Mouse (Mus musculus) CH12.LX (cell line): ENCODE measurements around the gene Rasa4. TPM values are rescaled to one million over a fixed set of nuclear protein-coding genes. Genes with fewer than 3 reads are reported as not detected.
A peak's percentile ranks its signal among the peaks of the same experiment; 100 is the strongest.

Experiments used
- DNase-seq: peaks from one replicate; pipeline ENCODE4 v3.0.0-alpha.2; 2013; ENCODE audit errors: extremely low read depth
- H3K27ac ChIP-seq: 2 replicates; pipeline ENCODE4 v1.5.1; 2012; ENCODE audit warnings: low read depth, mild to moderate bottlenecking, control low read depth, moderate library complexity; ENCODE audit not compliant: insufficient read depth
- H3K27me3 ChIP-seq: replicated peaks from 2 replicates; pipeline ENCODE3; 2012; ENCODE audit warnings: inconsistent platforms
- H3K36me3 ChIP-seq, 2 experiments: replicated peaks in 1 of 2; 2 replicates each; pipeline versions ENCODE3 to v1.6.1; 2012; ENCODE audit warnings: inconsistent platforms in 1 of 2, low read length in 1 of 2, mild to moderate bottlenecking in 1 of 2, mixed read lengths in 1 of 2, moderate library complexity in 1 of 2; ENCODE audit not compliant: control insufficient read depth in 1 of 2, insufficient read depth in 1 of 2
- H3K4me1 ChIP-seq, 2 experiments: 2 replicates each; pipeline ENCODE4 v1.6.1; 2012; ENCODE audit warnings: inconsistent platforms in 1 of 2, moderate library complexity in 1 of 2; ENCODE audit not compliant: insufficient read depth in 2 of 2, control insufficient read depth in 1 of 2
- H3K4me2 ChIP-seq: 2 replicates; pipeline ENCODE4 v1.6.1; 2012; ENCODE audit warnings: low read depth, mild to moderate bottlenecking, control low read depth; ENCODE audit not compliant: poor library complexity, insufficient read depth, severe bottlenecking
- H3K4me3 ChIP-seq, 3 experiments: fragments of 150-350 bp in 1 of 3; sonication (generic) in 1 of 3; replicated peaks in 1 of 3; 2 replicates each; pipeline versions ENCODE3 to v1.5.1; 2011 to 2012; ENCODE audit warnings: low read depth in 2 of 3, low read length in 2 of 3, mild to moderate bottlenecking in 2 of 3, moderate library complexity in 2 of 3, control low read depth in 1 of 3, improper control_type of control experiment in 1 of 3, inconsistent platforms in 1 of 3, mixed read lengths in 1 of 3; ENCODE audit not compliant: poor library complexity in 1 of 3
- H3K79me2 ChIP-seq: replicated peaks from 2 replicates; pipeline ENCODE4 v1.6.1; 2012; ENCODE audit warnings: mild to moderate bottlenecking, moderate library complexity; ENCODE audit not compliant: control insufficient read depth, poor library complexity, insufficient read depth, severe bottlenecking; ENCODE audit errors: extremely low read depth
- H3K9ac ChIP-seq: 2 replicates; pipeline ENCODE4 v1.6.1; 2012; ENCODE audit warnings: low read depth, mild to moderate bottlenecking, control low read depth, moderate library complexity; ENCODE audit not compliant: insufficient read depth
- H3K9me3 ChIP-seq: replicated peaks from 2 replicates; pipeline ENCODE3; 2012; ENCODE audit warnings: low read length, inconsistent platforms, mixed read lengths
- ELF1 ChIP-seq: IDR thresholded peaks from 2 replicates; pipeline ENCODE4 v1.6.1; 2014; ENCODE audit warnings: low read depth, mild to moderate bottlenecking, inconsistent platforms, low read length, improper control_type of control experiment
- EP300 ChIP-seq: IDR thresholded peaks from 2 replicates; pipeline ENCODE4 v1.6.1; 2011; ENCODE audit warnings: low read length, improper control_type of control experiment
- JUN ChIP-seq: IDR thresholded peaks from 2 replicates; pipeline ENCODE4 v1.6.1; 2011; ENCODE audit warnings: low read depth, mild to moderate bottlenecking, low read length, improper control_type of control experiment, moderate library complexity; ENCODE audit not compliant: insufficient read depth
- KAT2A ChIP-seq: IDR thresholded peaks from 2 replicates; pipeline ENCODE4 v1.6.1; 2012; ENCODE audit warnings: low read length, improper control_type of control experiment, inconsistent platforms; ENCODE audit not compliant: insufficient replicate concordance
- MAFK ChIP-seq: IDR thresholded peaks from 2 replicates; pipeline ENCODE4 v1.6.1; 2011; ENCODE audit warnings: low read length, improper control_type of control experiment; ENCODE audit not compliant: insufficient replicate concordance
- NRF1 ChIP-seq: IDR thresholded peaks from 2 replicates; pipeline ENCODE4 v1.6.1; 2014; ENCODE audit warnings: low read depth, mild to moderate bottlenecking, inconsistent platforms, low read length, improper control_type of control experiment, moderate library complexity
- POLR2A ChIP-seq: IDR thresholded peaks from 2 replicates; pipeline ENCODE4 v1.6.1; 2011; ENCODE audit warnings: low read depth, mild to moderate bottlenecking, improper control_type of control experiment, low read length
- POLR2AphosphoS2 ChIP-seq: IDR thresholded peaks from 2 replicates; pipeline ENCODE4 v1.6.1; 2011; ENCODE audit warnings: low read depth, low read length, improper control_type of control experiment
- SIN3A ChIP-seq: IDR thresholded peaks from 2 replicates; pipeline ENCODE4 v1.6.1; 2012; ENCODE audit warnings: low read length, improper control_type of control experiment, inconsistent platforms
- TBP ChIP-seq: conservative IDR thresholded peaks from 2 replicates; pipeline ENCODE4 v1.6.1; 2011; ENCODE audit warnings: low read depth, low read length, improper control_type of control experiment
- UBTF ChIP-seq: IDR thresholded peaks from 2 replicates; pipeline ENCODE4 v1.6.1; 2012; ENCODE audit warnings: low read depth, mild to moderate bottlenecking, inconsistent platforms, low read length, improper control_type of control experiment, moderate library complexity
- USF1 ChIP-seq: IDR thresholded peaks from 2 replicates; pipeline ENCODE4 v1.6.1; 2014; ENCODE audit warnings: low read depth, mild to moderate bottlenecking, inconsistent platforms, low read length, improper control_type of control experiment
- ZMIZ1 ChIP-seq: IDR thresholded peaks from 2 replicates; pipeline ENCODE4 v1.6.1; 2012; ENCODE audit warnings: low read depth, mild to moderate bottlenecking, inconsistent platforms, low read length, improper control_type of control experiment
- dilution Hi-C: fragments of 300-500 bp; cut with MboI; formaldehyde crosslinking; loops from 2 replicates; pipeline ENCODE4 v1.14.3; 2020; ENCODE audit warnings: low sequenced_read_pairs; ENCODE audit not compliant: extremely low pct_unique_long_range_greater_than_20kb, extremely low pct_ligation_motif_present
- in situ Hi-C: fragments of 300-500 bp; cut with MboI; formaldehyde crosslinking; loops from 3 replicates; pipeline ENCODE4 v1.14.3; 2019; ENCODE audit warnings: low sequenced_read_pairs, low pct_ligation_motif_present, low pct_unique_long_range_greater_than_20kb, mixed read lengths
- polyA plus RNA-seq: library from polyadenylated mRNA; unstranded; fragments of >175 nt; gene quantifications from 2 replicates; pipeline ENCODE4 v1.2.1, GENCODE M21; 2012; ENCODE audit warnings: low read depth; ENCODE audit not compliant: insufficient read length
- total RNA-seq, 2 experiments: library from RNA; depleted of rRNA; stranded (reverse); fragments of 300-350 nt in 1 of 2; fragments of >200 nt in 1 of 2; gene quantifications; 2 replicates each; pipeline ENCODE4 v1.2.3; 2012 to 2014

Rasa4 gene
- total and polyA plus RNA-seq, 3 experiments = 0.07 to 1.3 (median 0.16) TPM

GRCm38 (mm10) chr5:136052861-136053655, 30.7 kb upstream of the Rasa4 start:
- in situ Hi-C loops = no loop called here

GRCm38 (mm10) chr5:136054301-136055077, 29.2 kb upstream of the Rasa4 start, which contains the start of gene Upk3bl:
Gene Upk3bl, plus strand, starts transcription at chr5:136054492.
- peak; percentile 79 for DNase-seq
- in situ Hi-C loops = loop anchor here (5.0 kb wide), 1 partner anchor 72 kb away; the partner anchor contains the start of gene Zp3
- Histone ChIP-seq H3K27me3 (peaks cover 51% of the 10 kb centered on the region), H3K4me2 (peak within 1 kb of the TSS; percentile 42; the same call in 1 of the 2 replicates), H3K4me1 (peaks cover 10 to 17% of the 10 kb centered on the region in 2 experiments; a peak in 3 of 4 replicates), H3K36me3 (no peaks in the 10 kb centered on the region), H3K27ac (no peak within 1 kb of the TSS), H3K9ac (no peak within 1 kb of the TSS), H3K4me3 (no peak within 1 kb of the TSS), H3K9me3 (peaks cover 2% of the 10 kb centered on the region), H3K79me2 (no peaks in the 10 kb centered on the region)
- dilution Hi-C loops = no loop called here
- TF ChIP-seq MAFK = no peak
- TF ChIP-seq EP300 = 0 out of 2 replicates have a peak, but pooled peaks have one; percentile 19

More at GRCm38 (mm10) chr5:136052861-136053655, 30.7 kb upstream of the Rasa4 start:
- Histone ChIP-seq H3K79me2 (no peaks in the 10 kb centered on the region), H3K4me2 (no peak overlapping the region), H3K27me3 (peaks cover 44% of the 10 kb centered on the region), H3K4me3 (no peak overlapping the region), H3K36me3 (no peaks in the 10 kb centered on the region), H3K4me1 (peaks cover 10 to 17% of the 10 kb centered on the region in 2 experiments; a peak in 3 of 4 replicates), H3K9ac (no peak overlapping the region), H3K9me3 (peaks cover 6% of the 10 kb centered on the region), H3K27ac (no peak overlapping the region)
- no peak for TF ChIP-seq TBP
- TF ChIP-seq ELF1 = no peak
- TF ChIP-seq NRF1 = no peak
- no peak for TF ChIP-seq JUN
- TF ChIP-seq UBTF = no peak
- TF ChIP-seq POLR2A = no peak
- TF ChIP-seq USF1 = no peak
- TF ChIP-seq ZMIZ1 = no peak
- no peak for TF ChIP-seq POLR2AphosphoS2
- no peak for TF ChIP-seq EP300
- TF ChIP-seq SIN3A = no peak
- no peak for TF ChIP-seq KAT2A
- DNase-seq = no peak
- dilution Hi-C loops = no loop called here
